Mouse (Mus musculus): Measurements from ENCODE around the gene Olfr160.

The Olfr160 gene

GRCm38 (mm10) chr9:37716150-37716549, at the start of gene Olfr160:
TSS of gene Olfr160 (minus strand) at chr9:37716250.
- no peak for DNase-seq (ENCODE audit: low spot score)

DNA sequence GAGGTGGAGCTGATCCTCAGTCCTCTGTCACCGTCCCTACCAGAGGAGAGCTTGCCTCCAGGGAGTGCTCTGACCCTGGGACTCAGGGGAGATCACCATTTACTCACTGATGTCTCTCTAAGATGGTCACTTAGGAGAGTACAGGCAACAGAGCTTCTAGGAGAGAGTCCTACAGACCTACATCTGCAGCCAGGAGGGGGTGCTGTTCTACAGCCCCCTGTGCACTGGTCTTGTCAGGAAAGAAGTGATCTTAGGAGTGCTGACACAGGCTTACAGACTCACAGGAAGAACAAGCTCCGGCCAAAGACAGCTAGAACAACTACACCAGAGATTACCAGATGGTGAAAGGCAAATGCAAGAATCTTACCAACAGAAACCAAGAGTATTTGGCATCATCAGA, 46.5 kb upstream of the Olfr160 start:
- DNase-seq (ENCODE audit: low spot score) = no peak

DNA sequence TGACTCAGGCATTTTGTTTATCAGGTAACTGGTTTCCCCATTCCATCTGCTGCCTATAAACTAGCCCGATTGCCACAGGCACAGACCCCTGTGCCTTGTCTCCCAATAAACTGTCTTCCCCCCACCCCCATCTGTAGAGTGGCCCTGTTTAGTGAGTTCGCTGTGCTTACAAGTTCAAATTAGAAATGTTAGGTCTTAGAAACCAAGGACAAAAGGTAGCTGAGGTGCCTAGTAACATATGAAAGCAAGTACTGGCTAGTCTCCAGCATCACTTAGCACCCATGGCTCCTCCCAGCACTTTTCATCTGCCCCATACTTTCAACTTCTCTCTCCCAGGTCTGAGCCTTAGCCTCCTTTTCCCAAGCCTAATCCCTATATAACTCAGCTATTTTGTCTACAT, 45.7 kb upstream of the Olfr160 start:
- DNase-seq (ENCODE audit: low spot score) = no peak

DNA sequence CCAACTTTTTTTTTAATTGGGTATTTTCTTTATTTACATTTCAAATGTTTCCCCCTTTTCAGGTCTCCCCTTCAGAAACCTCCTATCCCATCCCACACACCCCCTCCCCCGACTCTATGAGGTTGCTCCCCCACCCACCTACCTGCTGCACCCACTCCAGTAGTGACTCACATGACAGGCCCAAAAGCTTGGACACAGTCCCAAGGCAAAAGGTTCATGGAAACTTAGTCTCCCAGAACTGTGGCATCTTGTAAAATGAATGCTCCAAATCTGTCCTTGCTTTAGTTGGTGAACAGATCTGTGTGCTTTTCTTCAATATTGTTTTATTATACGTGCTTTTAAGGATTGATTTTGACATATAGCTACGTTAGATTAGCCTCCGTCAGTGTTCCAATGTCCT, 36.0 kb upstream of the Olfr160 start:
- DNase-seq (ENCODE audit: low spot score) = no peak

- no peak for DNase-seq (ENCODE audit: low spot score)
These were observed 35.4 kb upstream of the Olfr160 start for GRCm38 (mm10) chr9:37751467-37751866.

DNA sequence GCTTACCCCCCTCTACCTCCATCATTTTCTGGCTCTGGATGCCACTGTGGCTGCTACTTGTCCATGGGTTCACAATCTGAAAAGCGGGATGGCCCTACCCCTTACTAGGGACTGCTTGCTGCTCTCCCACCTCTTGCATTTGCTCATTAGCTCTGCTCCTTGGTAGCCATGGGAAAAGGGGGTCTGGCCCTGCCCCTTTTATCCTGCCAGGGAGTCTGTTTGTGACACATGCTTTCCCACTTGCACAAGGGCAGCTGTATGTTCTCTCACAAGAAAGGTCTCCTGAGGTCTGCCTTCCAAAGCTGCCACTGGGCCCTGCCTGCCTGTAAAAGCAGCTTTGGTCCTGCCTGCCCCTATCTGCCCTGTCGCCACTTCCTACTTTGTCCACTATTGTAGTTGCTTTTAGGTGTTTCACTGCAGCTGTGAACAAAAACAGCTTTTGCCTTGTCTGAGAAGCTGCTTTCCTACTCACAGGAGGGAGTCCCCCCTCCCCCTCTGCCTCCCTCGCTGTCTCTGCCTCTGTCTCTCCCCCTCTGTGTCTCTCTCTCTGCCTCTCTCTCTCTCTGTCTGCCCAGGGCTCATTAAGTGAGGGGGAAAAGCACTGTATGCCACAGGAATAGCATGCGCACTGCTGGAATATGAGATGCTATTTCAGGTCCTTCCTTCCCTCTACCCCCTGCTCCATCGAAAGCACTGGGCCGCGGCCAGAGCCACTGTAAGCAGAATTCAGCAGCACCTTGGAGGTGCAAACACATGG, 34.4 kb upstream of the Olfr160 start:
- no peak for DNase-seq (ENCODE audit: low spot score)

DNA sequence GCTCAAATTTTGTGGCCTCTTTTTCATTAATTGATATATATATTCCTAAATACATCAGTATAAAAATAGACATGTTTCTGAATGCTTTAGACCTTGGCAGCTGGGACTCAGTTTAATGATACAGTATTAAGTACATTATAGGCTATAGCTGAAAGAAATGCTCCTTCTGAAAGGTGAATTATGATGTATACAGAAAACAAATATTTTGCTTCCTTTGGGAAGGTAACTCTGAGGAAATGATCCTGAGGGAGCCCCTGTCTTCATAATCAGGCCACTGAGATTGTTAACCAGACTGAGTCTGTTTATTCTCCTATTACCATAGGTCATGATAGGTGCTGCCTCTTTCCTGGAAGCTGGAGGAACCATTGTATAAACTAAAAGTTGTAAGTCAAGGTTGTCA, 28.8 kb upstream of the Olfr160 start, which contains the start of gene Olfr874:
Olfr874 (plus strand) TSS at position 301 of the 400 bp plus-strand sequence.
- no peak for DNase-seq (ENCODE audit: low spot score)

DNA sequence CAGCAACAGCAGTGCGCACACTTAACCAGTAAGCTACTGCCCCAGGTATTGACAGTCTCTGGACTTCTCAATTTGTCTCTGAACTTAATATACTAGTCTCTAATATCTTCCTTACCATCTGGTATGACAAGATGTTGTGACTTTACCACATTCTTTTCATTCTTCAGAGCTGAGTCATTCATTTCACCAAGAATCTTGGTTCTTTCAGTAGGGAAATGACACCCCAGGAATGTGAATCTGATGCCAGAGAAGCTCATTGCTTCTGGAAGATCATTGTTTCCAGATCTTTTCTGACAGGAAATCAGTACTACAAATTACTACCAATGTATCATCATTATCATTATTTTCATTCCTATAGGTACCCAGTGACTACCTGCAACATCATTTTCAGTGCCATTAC, 18.3 kb upstream of the Olfr160 start:
- no peak for DNase-seq (ENCODE audit: low spot score)

- peak; percentile 22 for DNase-seq (ENCODE audit: low spot score)
These were observed 25.9 kb downstream of the Olfr160 start for GRCm38 (mm10) chr9:37689970-37690686.

DNA sequence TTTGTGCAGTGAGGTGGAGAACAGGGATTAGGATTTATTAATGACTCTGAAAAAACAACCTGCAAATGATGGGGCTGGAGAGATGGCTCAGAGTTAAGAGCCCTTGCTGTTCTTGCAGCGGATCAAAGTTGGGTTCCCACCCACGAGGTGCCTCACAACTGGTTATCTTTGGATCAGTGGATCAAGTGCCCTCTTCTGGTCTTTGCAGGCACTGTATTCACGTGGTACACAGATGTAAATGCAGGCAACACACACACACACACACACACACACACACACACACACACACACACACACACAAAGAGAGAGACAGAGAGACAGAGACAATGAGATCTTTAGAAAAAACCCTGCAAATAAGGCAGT, 28.1 kb downstream of the Olfr160 start:
- no peak for DNase-seq (ENCODE audit: low spot score)

DNA sequence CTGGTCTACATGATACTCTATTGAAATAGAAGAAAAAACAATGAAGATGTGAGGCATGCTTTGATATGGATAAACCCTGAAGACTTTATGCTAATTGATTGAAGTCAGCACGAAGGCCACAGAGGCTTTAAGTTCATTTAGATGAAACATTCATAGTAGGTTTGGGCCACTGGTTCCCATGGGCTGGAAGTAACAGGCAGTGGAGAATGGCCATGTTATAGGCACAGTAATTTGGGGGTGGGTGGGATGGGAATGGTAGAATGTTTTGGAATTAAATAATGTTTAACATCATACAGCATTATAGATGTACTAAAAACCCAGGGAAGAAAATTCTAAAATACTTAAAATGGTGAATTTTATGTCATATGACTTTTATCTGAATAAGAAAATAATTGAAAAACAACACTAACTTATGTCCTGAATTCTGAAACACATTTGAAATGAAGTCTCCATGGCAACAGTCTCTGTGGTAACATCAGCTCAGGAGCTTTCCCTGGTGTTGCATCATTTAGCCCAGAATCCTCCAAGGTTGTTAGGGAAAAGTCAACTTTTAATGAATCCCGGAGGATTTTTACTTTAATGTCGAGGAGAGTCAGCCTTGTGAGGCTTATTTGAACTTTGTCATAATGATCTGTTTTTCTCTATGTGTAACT, 28.6 kb downstream of the Olfr160 start:
- no peak for DNase-seq (ENCODE audit: low spot score)

DNA sequence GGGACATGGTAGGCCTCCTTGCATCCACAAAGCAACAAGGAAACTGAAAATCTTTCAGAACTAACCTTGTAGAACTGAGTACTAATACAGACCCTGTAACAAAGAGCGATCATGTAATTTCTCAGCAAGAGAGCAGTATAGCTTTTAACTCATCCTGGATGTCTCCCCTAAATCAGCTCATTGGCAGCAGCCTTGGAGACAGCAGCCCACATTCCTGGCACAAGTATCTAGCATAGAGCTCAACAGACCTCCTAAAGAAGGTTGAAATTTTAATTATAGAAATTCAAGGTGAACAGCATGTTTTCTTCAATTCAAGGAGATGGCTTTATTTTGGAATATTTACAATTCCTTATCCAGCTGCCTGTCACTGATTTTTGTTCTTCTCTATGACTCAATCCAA, 34.9 kb downstream of the Olfr160 start:
- DNase-seq (ENCODE audit: low spot score) = no peak

GRCm38 (mm10) chr9:37675287-37675686, 40.8 kb downstream of the Olfr160 start:
- no peak for DNase-seq (ENCODE audit: low spot score)

DNA sequence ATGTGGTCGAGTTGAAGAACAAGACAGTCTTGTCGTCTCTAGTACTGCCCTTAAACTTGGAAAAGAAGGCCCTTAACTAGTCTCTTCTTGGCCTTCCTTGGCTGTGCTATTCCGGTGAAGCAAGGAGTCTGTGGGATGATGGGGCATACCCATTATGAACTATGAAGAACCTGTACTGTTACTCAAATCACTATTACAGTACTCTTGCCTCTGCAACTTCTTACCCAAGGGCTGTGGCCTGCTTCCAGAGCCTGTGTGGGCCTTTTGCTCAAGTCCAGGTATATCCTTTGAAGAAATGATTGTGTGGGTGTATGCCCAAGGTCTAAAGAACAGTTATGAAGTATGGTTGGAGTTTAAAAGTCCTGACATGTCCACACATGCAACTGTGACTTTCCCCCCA, 45.8 kb downstream of the Olfr160 start:
- DNase-seq (ENCODE audit: low spot score) = no peak

DNA sequence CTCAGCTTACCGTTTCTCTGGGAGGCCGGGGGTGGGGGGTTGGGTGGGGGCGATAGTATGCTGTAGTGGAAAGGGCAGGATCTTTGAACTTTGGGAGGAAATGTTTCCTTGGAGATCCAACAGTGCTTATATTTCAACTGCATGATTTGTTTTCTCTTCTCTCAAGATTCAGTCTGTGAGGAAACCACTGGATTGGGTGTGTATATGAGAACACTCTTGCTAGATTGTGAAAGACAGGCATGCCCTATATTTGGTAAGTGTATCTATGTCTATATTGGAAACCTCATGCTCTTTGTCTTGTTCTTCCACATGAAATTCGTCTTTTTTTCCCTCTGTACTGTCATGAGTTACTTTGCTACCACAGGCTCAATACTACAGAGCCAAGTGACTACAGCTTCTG, 46.4 kb downstream of the Olfr160 start:
- no peak for DNase-seq (ENCODE audit: low spot score)

DNA sequence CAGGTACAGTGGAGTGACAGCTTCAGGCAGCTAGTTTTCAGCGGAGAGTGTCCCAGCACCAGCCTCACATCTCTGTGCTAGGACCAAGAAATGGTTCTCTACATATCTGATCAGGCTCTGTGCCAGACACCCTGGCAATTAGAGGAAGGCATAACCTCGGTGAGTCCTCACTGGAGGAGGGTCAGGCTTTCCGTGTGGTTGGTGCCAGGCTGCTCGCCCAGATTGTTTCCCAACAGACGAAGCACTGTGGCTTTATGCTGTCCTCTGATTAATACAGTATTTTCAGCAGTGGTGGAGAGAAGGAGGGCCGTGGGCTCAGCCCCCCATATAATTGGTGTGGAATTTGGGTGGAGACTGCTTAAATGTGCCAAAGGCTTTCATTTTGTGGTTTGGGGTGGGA, 46.9 kb downstream of the Olfr160 start, which contains the start of gene Panx3:
Panx3 (minus strand) TSS at position 121 of the 400 bp plus-strand sequence.
- no peak for DNase-seq (ENCODE audit: low spot score)

DNA sequence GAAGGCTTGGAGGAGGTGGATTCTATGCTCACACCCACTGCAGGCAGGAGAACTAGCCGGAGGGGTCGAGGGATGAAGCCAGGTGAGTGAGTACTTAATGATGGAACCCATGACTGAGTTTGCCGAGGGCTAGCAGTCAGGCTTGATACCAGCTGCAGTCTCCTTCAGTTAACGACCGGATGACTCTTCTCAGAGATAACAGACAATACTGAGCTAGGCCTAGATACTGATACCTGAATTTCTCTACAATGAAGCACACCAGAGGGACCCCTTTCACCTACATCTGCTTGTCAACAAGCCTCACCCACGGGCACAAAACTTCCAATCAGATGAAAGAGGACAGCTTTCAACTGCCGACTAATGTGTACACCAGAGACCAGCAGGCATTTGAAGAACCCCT, 50.0 kb downstream of the Olfr160 start:
- no peak for DNase-seq (ENCODE audit: low spot score)

GRCm38 (mm10) chr9:37664604-37665003, 51.4 kb downstream of the Olfr160 start:
- no peak for DNase-seq (ENCODE audit: low spot score)

GRCm38 (mm10) chr9:37663210-37663609, 52.8 kb downstream of the Olfr160 start:
- DNase-seq (ENCODE audit: low spot score) = no peak

- DNase-seq (ENCODE audit: low spot score) = no peak
These were observed 56.6 kb downstream of the Olfr160 start for GRCm38 (mm10) chr9:37659413-37659812.
